Mouse (Mus musculus) spleen, adult 2 months (tissue): ENCODE data around the gene Vmn2r89. TPM values are rescaled to one million over a fixed set of nuclear protein-coding genes. Genes with fewer than 3 reads are reported as not detected.
"Not testable (repeated sequence)": the region's sequence is repeated elsewhere in the genome, so short reads cannot be mapped to it uniquely, and the experiment has no call there.

Source experiments
- DNase-seq, 2 experiments: peaks; one replicate each; pipeline versions ENCODE4 v3.0.0 to v3.0.0-alpha.2; 2012 to 2021; ENCODE audit warnings: low spot score in 2 of 2, low read depth in 1 of 2
- H3K27ac ChIP-seq: fragments of 200-500 bp; 2 replicates; pipeline ENCODE4 v1.5.1; 2012; ENCODE audit warnings: low read length, inconsistent platforms; ENCODE audit not compliant: insufficient read depth
- H3K27me3 ChIP-seq: fragments of 200-500 bp; 2 replicates; pipeline ENCODE4 v1.6.1; 2012; ENCODE audit warnings: mild to moderate bottlenecking, moderate library complexity, low read length, inconsistent platforms; ENCODE audit not compliant: control insufficient read depth, insufficient read depth
- H3K36me3 ChIP-seq: fragments of 200-500 bp; 2 replicates; pipeline ENCODE4 v1.6.1; 2012; ENCODE audit warnings: mild to moderate bottlenecking, low read length, inconsistent platforms; ENCODE audit not compliant: control insufficient read depth, insufficient read depth
- H3K4me1 ChIP-seq: fragments of 200-500 bp; 2 replicates; pipeline ENCODE4 v1.6.1; 2011; ENCODE audit warnings: inconsistent platforms; ENCODE audit not compliant: control insufficient read depth, insufficient read depth, insufficient read length
- H3K4me3 ChIP-seq: fragments of 200-500 bp; 2 replicates; pipeline ENCODE4 v1.5.1; 2011; ENCODE audit warnings: mild to moderate bottlenecking, inconsistent platforms; ENCODE audit not compliant: insufficient read depth, insufficient read length; ENCODE audit errors: extremely low read depth
- CTCF ChIP-seq: fragments of 200-500 bp; IDR thresholded peaks from 2 replicates; pipeline ENCODE4 v1.5.1; 2011; ENCODE audit warnings: mild to moderate bottlenecking, inconsistent platforms; ENCODE audit not compliant: insufficient read depth, insufficient read length, insufficient replicate concordance; ENCODE audit errors: extremely low read depth
- POLR2A ChIP-seq: fragments of 200-500 bp; IDR thresholded peaks from 2 replicates; pipeline ENCODE4 v1.6.1; 2011; ENCODE audit warnings: low read depth, low read length, inconsistent platforms
- WGBS: fragments of 180-500 bp; shearing (Covaris S2); methylation state at CpG from one replicate; pipeline ENCODE4 v1.1.7; 2018; 5-methylcytosine and 5-hydroxymethylcytosine counted together
- polyA plus RNA-seq: library from polyadenylated mRNA; depleted of rRNA; stranded (reverse); fragments of >200 nt; gene quantifications from 2 replicates; pipeline ENCODE4 v1.2.3, GENCODE M21; 2012

Gene Vmn2r89
- polyA plus RNA-seq, 1 experiment = not detected

- TF ChIP-seq CTCF (no peak), POLR2A (no peak)
- Histone ChIP-seq H3K4me3 (no peak overlapping the region), H3K4me1 (no peaks in the 10 kb centered on the region), H3K36me3 (no peaks in the 10 kb centered on the region), H3K27me3 (no peaks in the 10 kb centered on the region), H3K27ac (no peak overlapping the region)
- DNase-seq = no peak
- 86% methylated on average over 5 of the region's 5 CpGs for WGBS
These were observed 30.5 kb downstream of the Vmn2r89 start for GRCm38 (mm10) chr14:51482051-51482715.

- not testable (repeated sequence) for H3K4me3 ChIP-seq, H3K36me3 ChIP-seq, DNase-seq, H3K27me3 ChIP-seq, H3K4me1 ChIP-seq, H3K27ac ChIP-seq
- WGBS = 74% methylated on average over 10 of the region's 10 CpGs
These were observed 31.3 kb downstream of the Vmn2r89 start for GRCm38 (mm10) chr14:51482971-51483381.

GRCm38 (mm10) chr14:51483671-51484070 lies 32.0 kb downstream of the Vmn2r89 start:
- TF ChIP-seq POLR2A = no peak
- TF ChIP-seq CTCF = no peak
- Histone ChIP-seq H3K4me3 (no peak overlapping the region), H3K36me3 (no peaks in the 10 kb centered on the region), H3K27me3 (no peaks in the 10 kb centered on the region), H3K4me1 (no peaks in the 10 kb centered on the region), H3K27ac (no peak overlapping the region)
- DNase-seq = no peak
- 85% methylated on average over 1 of the region's 1 CpGs for WGBS

GRCm38 (mm10) chr14:51486111-51486510 lies 34.5 kb downstream of the Vmn2r89 start:
- no peaks in the 10 kb centered on the region for H3K36me3 ChIP-seq
- TF ChIP-seq POLR2A = no peak
- TF ChIP-seq CTCF = no peak
- no peaks in the 10 kb centered on the region for H3K27me3 ChIP-seq
- no peak for DNase-seq
- no peak overlapping the region for H3K27ac ChIP-seq
- WGBS = 91% methylated on average over 1 of the region's 1 CpGs
- no peaks in the 10 kb centered on the region for H3K4me1 ChIP-seq
- H3K4me3 ChIP-seq = no peak overlapping the region

- H3K36me3 ChIP-seq = no peaks in the 10 kb centered on the region
- H3K4me3 ChIP-seq = no peak overlapping the region
- H3K4me1 ChIP-seq = no peaks in the 10 kb centered on the region
- no peak for TF ChIP-seq CTCF
- no peak for TF ChIP-seq POLR2A
- DNase-seq = no peak
- no peak overlapping the region for H3K27ac ChIP-seq
- no peaks in the 10 kb centered on the region for H3K27me3 ChIP-seq
- WGBS = 84% methylated on average over 2 of the region's 2 CpGs
These were observed 44.1 kb downstream of the Vmn2r89 start for GRCm38 (mm10) chr14:51495781-51496180.

GRCm38 (mm10) chr14:51496955-51497354 lies 45.3 kb downstream of the Vmn2r89 start:
- 90% methylated on average over 1 of the region's 1 CpGs for WGBS

GRCm38 (mm10) chr14:51497958-51498357 lies 46.3 kb downstream of the Vmn2r89 start:
- Histone ChIP-seq H3K27me3 (no peaks in the 10 kb centered on the region), H3K4me1 (no peaks in the 10 kb centered on the region), H3K27ac (no peak overlapping the region), H3K4me3 (no peak overlapping the region), H3K36me3 (no peaks in the 10 kb centered on the region)
- DNase-seq = no peak
- WGBS = 89% methylated on average over 2 of the region's 2 CpGs
- no peak for TF ChIP-seq POLR2A
- TF ChIP-seq CTCF = no peak

More at GRCm38 (mm10) chr14:51496955-51497354, 45.3 kb downstream of the Vmn2r89 start:
- no peak for DNase-seq
- Histone ChIP-seq H3K4me3 (no peak overlapping the region), H3K36me3 (no peaks in the 10 kb centered on the region), H3K27me3 (no peaks in the 10 kb centered on the region), H3K27ac (no peak overlapping the region), H3K4me1 (no peaks in the 10 kb centered on the region)
- TF ChIP-seq POLR2A (no peak), CTCF (no peak)
